Mouse (Mus musculus): ENCODE measurements at regions not wholly inside any gene's neighbourhood (a gene's known extent, or its start where the extent isn't known, plus 50 kb on each side); places are given as distances from the start of the nearest gene placed in this dataset.

GRCm38 (mm10) chr1:71824410-71824809 is 171.4 kb upstream of the Fn1 start:
- Histone ChIP-seq H3K9ac (no peak overlapping the region), H3K36me3 (no peaks in the 10 kb centered on the region), H3K27ac (no peak overlapping the region), H3K4me2 (replicated peaks) (no peak overlapping the region), H3K4me3 (replicated peaks) (no peak overlapping the region), H3K9me3 (no peaks in the 10 kb centered on the region), H3K4me1 (replicated peaks) (no peaks in the 10 kb centered on the region), H3K27me3 (replicated peaks) (no peaks in the 10 kb centered on the region)
- no peak for ATAC-seq
- WGBS: 77% methylated on average over 5 of the region's 5 CpGs

- no peak for ATAC-seq
- Histone ChIP-seq H3K9me3 (no peaks in the 10 kb centered on the region), H3K9ac (no peak overlapping the region), H3K27me3 (replicated peaks) (no peaks in the 10 kb centered on the region), H3K36me3 (no peaks in the 10 kb centered on the region), H3K4me3 (replicated peaks) (no peak overlapping the region), H3K4me2 (replicated peaks) (no peak overlapping the region), H3K27ac (no peak overlapping the region), H3K4me1 (replicated peaks) (no peaks in the 10 kb centered on the region)
- WGBS: 67% methylated on average over 3 of the region's 3 CpGs
Measured at GRCm38 (mm10) chr1:71822123-71822522, 169.1 kb upstream of the Fn1 start.

- ATAC-seq: no peak
- no peak overlapping the region for H3K9ac ChIP-seq
- 74% methylated on average over 7 of the region's 7 CpGs for WGBS
Measured at GRCm38 (mm10) chr1:71821099-71821498, 168.1 kb upstream of the Fn1 start.

GRCm38 (mm10) chr1:71816306-71816705 is 163.3 kb upstream of the Fn1 start:
- Histone ChIP-seq H3K27ac (no peak overlapping the region), H3K4me1 (replicated peaks) (no peaks in the 10 kb centered on the region), H3K9ac (no peak overlapping the region), H3K4me2 (replicated peaks) (no peak overlapping the region), H3K36me3 (no peaks in the 10 kb centered on the region), H3K4me3 (replicated peaks) (no peak overlapping the region), H3K9me3 (no peaks in the 10 kb centered on the region), H3K27me3 (replicated peaks) (no peaks in the 10 kb centered on the region)
- WGBS: 87% methylated on average over 9 of the region's 9 CpGs
- no peak for ATAC-seq

More at GRCm38 (mm10) chr1:71821099-71821498, 168.1 kb upstream of the Fn1 start:
- Histone ChIP-seq H3K27ac (no peak overlapping the region), H3K36me3 (no peaks in the 10 kb centered on the region), H3K4me1 (replicated peaks) (no peaks in the 10 kb centered on the region), H3K27me3 (replicated peaks) (no peaks in the 10 kb centered on the region), H3K4me3 (replicated peaks) (no peak overlapping the region), H3K9me3 (no peaks in the 10 kb centered on the region), H3K4me2 (replicated peaks) (no peak overlapping the region)

GRCm38 (mm10) chr1:71814141-71814540 is 161.1 kb upstream of the Fn1 start:
- Histone ChIP-seq H3K4me3 (replicated peaks) (no peak overlapping the region), H3K27me3 (replicated peaks) (no peaks in the 10 kb centered on the region), H3K27ac (no peak overlapping the region), H3K36me3 (no peaks in the 10 kb centered on the region), H3K4me1 (replicated peaks) (no peaks in the 10 kb centered on the region), H3K9me3 (no peaks in the 10 kb centered on the region), H3K4me2 (replicated peaks) (no peak overlapping the region), H3K9ac (no peak overlapping the region)
- no peak for ATAC-seq
- 71% methylated on average over 4 of the region's 4 CpGs for WGBS

- no peaks in the 10 kb centered on the region for H3K36me3 ChIP-seq
- ATAC-seq: no peak
- no peak overlapping the region for H3K9ac ChIP-seq
- WGBS: 91% methylated on average over 11 of the region's 11 CpGs
- H3K27ac ChIP-seq: no peak overlapping the region
- H3K4me1 ChIP-seq (replicated peaks): no peaks in the 10 kb centered on the region
- H3K9me3 ChIP-seq: no peaks in the 10 kb centered on the region
- no peak overlapping the region for H3K4me3 ChIP-seq (replicated peaks)
- H3K27me3 ChIP-seq (replicated peaks): no peaks in the 10 kb centered on the region
- H3K4me2 ChIP-seq (replicated peaks): no peak overlapping the region
Measured at GRCm38 (mm10) chr1:71812171-71812695, 159.2 kb upstream of the Fn1 start.

GRCm38 (mm10) chr1:71811196-71811788 is 158.3 kb upstream of the Fn1 start:
- no peak overlapping the region for H3K4me2 ChIP-seq (replicated peaks)
- H3K27ac ChIP-seq: no peak overlapping the region
- no peaks in the 10 kb centered on the region for H3K36me3 ChIP-seq
- H3K4me3 ChIP-seq (replicated peaks): no peak overlapping the region
- H3K9ac ChIP-seq: no peak overlapping the region
- no peak for ATAC-seq
- H3K27me3 ChIP-seq (replicated peaks): no peaks in the 10 kb centered on the region
- no peaks in the 10 kb centered on the region for H3K9me3 ChIP-seq
- H3K4me1 ChIP-seq (replicated peaks): no peaks in the 10 kb centered on the region
- 83% methylated on average over 11 of the region's 11 CpGs for WGBS

GRCm38 (mm10) chr1:71808005-71808404 is 155.0 kb upstream of the Fn1 start:
- Histone ChIP-seq H3K27me3 (replicated peaks) (no peaks in the 10 kb centered on the region), H3K9ac (no peak overlapping the region), H3K4me2 (replicated peaks) (no peak overlapping the region), H3K4me3 (replicated peaks) (no peak overlapping the region), H3K27ac (no peak overlapping the region), H3K4me1 (replicated peaks) (no peaks in the 10 kb centered on the region), H3K9me3 (no peaks in the 10 kb centered on the region), H3K36me3 (no peaks in the 10 kb centered on the region)
- ATAC-seq: no peak
- 50% methylated on average over 1 of the region's 1 CpGs for WGBS

- H3K4me1 ChIP-seq (replicated peaks): no peaks in the 10 kb centered on the region
- no peak for ATAC-seq
Measured at GRCm38 (mm10) chr1:71807586-71807985, 154.6 kb upstream of the Fn1 start.

GRCm38 (mm10) chr1:71801283-71802066 is 148.5 kb upstream of the Fn1 start:
- 57% methylated on average over 9 of the region's 9 CpGs for WGBS
- H3K4me1 ChIP-seq (replicated peaks): no peaks in the 10 kb centered on the region
- H3K27ac ChIP-seq: no peak overlapping the region
- no peaks in the 10 kb centered on the region for H3K36me3 ChIP-seq
- no peak for ATAC-seq
- no peak overlapping the region for H3K4me2 ChIP-seq (replicated peaks)
- H3K9ac ChIP-seq: no peak overlapping the region
- no peaks in the 10 kb centered on the region for H3K9me3 ChIP-seq
- no peaks in the 10 kb centered on the region for H3K27me3 ChIP-seq (replicated peaks)
- no peak overlapping the region for H3K4me3 ChIP-seq (replicated peaks)

More at GRCm38 (mm10) chr1:71807586-71807985, 154.6 kb upstream of the Fn1 start:
- Histone ChIP-seq H3K27me3 (replicated peaks) (no peaks in the 10 kb centered on the region), H3K4me3 (replicated peaks) (no peak overlapping the region), H3K9me3 (no peaks in the 10 kb centered on the region), H3K9ac (no peak overlapping the region), H3K27ac (no peak overlapping the region), H3K36me3 (no peaks in the 10 kb centered on the region), H3K4me2 (replicated peaks) (no peak overlapping the region)
- 31% methylated on average over 4 of the region's 4 CpGs for WGBS

- Histone ChIP-seq H3K27me3 (replicated peaks) (no peaks in the 10 kb centered on the region), H3K4me1 (replicated peaks) (no peaks in the 10 kb centered on the region), H3K4me2 (replicated peaks) (no peak overlapping the region), H3K36me3 (no peaks in the 10 kb centered on the region), H3K27ac (no peak overlapping the region), H3K4me3 (replicated peaks) (no peak overlapping the region), H3K9ac (no peak overlapping the region), H3K9me3 (no peaks in the 10 kb centered on the region)
- ATAC-seq: peak; percentile 68
- 41% methylated on average over 2 of the region's 2 CpGs for WGBS
Measured at GRCm38 (mm10) chr1:71800581-71800980, 147.6 kb upstream of the Fn1 start.

- Histone ChIP-seq H3K4me3 (replicated peaks) (no peak overlapping the region), H3K36me3 (no peaks in the 10 kb centered on the region), H3K4me1 (replicated peaks) (no peaks in the 10 kb centered on the region), H3K27ac (no peak overlapping the region), H3K27me3 (replicated peaks) (no peaks in the 10 kb centered on the region), H3K9ac (no peak overlapping the region), H3K4me2 (replicated peaks) (no peak overlapping the region), H3K9me3 (no peaks in the 10 kb centered on the region)
- 67% methylated on average over 9 of the region's 9 CpGs for WGBS
- ATAC-seq: no peak
Measured at GRCm38 (mm10) chr1:71798636-71799035, 145.6 kb upstream of the Fn1 start.

GRCm38 (mm10) chr1:71788408-71788807 is 135.4 kb upstream of the Fn1 start:
- Histone ChIP-seq H3K9me3 (no peaks in the 10 kb centered on the region), H3K27ac (no peak overlapping the region), H3K36me3 (no peaks in the 10 kb centered on the region), H3K4me2 (replicated peaks) (no peak overlapping the region), H3K4me1 (replicated peaks) (no peaks in the 10 kb centered on the region), H3K9ac (no peak overlapping the region), H3K4me3 (replicated peaks) (no peak overlapping the region), H3K27me3 (replicated peaks) (no peaks in the 10 kb centered on the region)
- ATAC-seq: no peak
- 71% methylated on average over 1 of the region's 1 CpGs for WGBS
